Mouse (Mus musculus) liver, adult (tissue): ENCODE data around the gene Ormdl3.

ENCODE experiments used
- GATA4 ChIP-seq: IDR thresholded peaks from 2 replicates; pipeline ENCODE4 v1.6.1; 2014; ENCODE audit warnings: mild to moderate bottlenecking, low read length; ENCODE audit not compliant: insufficient replicate concordance

Gene Ormdl3

GRCm38 (mm10) chr11:98540319-98540718, 46.8 kb downstream of the Ormdl3 start:
- no peak for TF ChIP-seq GATA4

GRCm38 (mm10) chr11:98537480-98538034, 49.6 kb downstream of the Ormdl3 start:
- no peak for TF ChIP-seq GATA4
